Mouse (Mus musculus) spleen, postnatal 4 days (tissue): ENCODE measurements around the gene Dvl2.

Source experiments
- DNase-seq, 2 experiments: peaks; one replicate each; pipeline ENCODE4 v3.0.0; 2022; ENCODE audit warnings: low spot score in 2 of 2

The Dvl2 gene

GRCm38 (mm10) chr11:69981141-69981762, 19.1 kb upstream of the Dvl2 start, which contains the start of gene Ctdnep1:
TSS of gene Ctdnep1 (plus strand) at chr11:69981156.
- DNase-seq, result peak; percentile 33 to 75

- DNase-seq, result no peak
Observed at GRCm38 (mm10) chr11:69982225-69982624, 18.2 kb upstream of the Dvl2 start, which contains the start of gene Elp5. TSS of gene Elp5 (minus strand) at chr11:69982517.

- DNase-seq, result peak in 1 of 2 experiments; percentile 40
Observed at GRCm38 (mm10) chr11:69982877-69983276, 17.5 kb upstream of the Dvl2 start.

- DNase-seq, result no peak
Observed at GRCm38 (mm10) chr11:69983377-69983776, 17.0 kb upstream of the Dvl2 start.

- no peak for DNase-seq
Observed at GRCm38 (mm10) chr11:69984431-69984830, 16.0 kb upstream of the Dvl2 start.

GRCm38 (mm10) chr11:69989949-69990348, 10.4 kb upstream of the Dvl2 start:
- no peak for DNase-seq

GRCm38 (mm10) chr11:69990850-69991691, 9.3 kb upstream of the Dvl2 start, which contains the start of gene Gabarap:
TSS of gene Gabarap (plus strand) at chr11:69991143.
- peak; percentile 96 to 97 for DNase-seq

- no peak for DNase-seq
Observed at GRCm38 (mm10) chr11:69991711-69992110, 8.7 kb upstream of the Dvl2 start.

- DNase-seq, result no peak
Observed at GRCm38 (mm10) chr11:69992396-69992795, 8.0 kb upstream of the Dvl2 start.

GRCm38 (mm10) chr11:69992932-69993331, 7.5 kb upstream of the Dvl2 start:
- DNase-seq, result no peak

GRCm38 (mm10) chr11:69994401-69995090, 5.8 kb upstream of the Dvl2 start:
- no peak for DNase-seq

GRCm38 (mm10) chr11:69995391-69995960, 4.9 kb upstream of the Dvl2 start, which contains the start of gene Phf23:
TSS of gene Phf23 (plus strand) at chr11:69995777.
- peak; percentile 96 for DNase-seq

GRCm38 (mm10) chr11:69996161-69997061, 4.0 kb upstream of the Dvl2 start:
- DNase-seq, result peak; percentile 59 to 83

- DNase-seq, result peak; percentile 91 to 97
Observed at GRCm38 (mm10) chr11:69997070-69997509, 3.3 kb upstream of the Dvl2 start.

- no peak for DNase-seq
Observed at GRCm38 (mm10) chr11:69998567-69999491, 1.6 kb upstream of the Dvl2 start.

GRCm38 (mm10) chr11:69999666-70000065, 729 bp upstream of the Dvl2 start:
- DNase-seq, result no peak

GRCm38 (mm10) chr11:70001159-70001558, 764 bp downstream of the Dvl2 start:
- no peak for DNase-seq

GRCm38 (mm10) chr11:70001865-70002264, 1.5 kb downstream of the Dvl2 start:
- peak; percentile 67 to 78 for DNase-seq

- no peak for DNase-seq
Observed at GRCm38 (mm10) chr11:70002471-70002870, 2.1 kb downstream of the Dvl2 start.

- DNase-seq, result no peak
Observed at GRCm38 (mm10) chr11:70005521-70005920, 5.1 kb downstream of the Dvl2 start.
